Mouse (Mus musculus) T-helper 1 cell (primary cell): ENCODE measurements around the gene Piezo1.

Experiments
- in situ Hi-C: fragments of 300-600 bp; cut with MboI, MseI; formaldehyde crosslinking; loops from one replicate; pipeline ENCODE4 v1.15.1; 2025; ENCODE audit warnings: high pct_unique_total_duplicates

The Piezo1 gene

GRCm38 (mm10) chr8:122548331-122548730 is 2.8 kb downstream of the Piezo1 start:
- in situ Hi-C loops: no loop called here

DNA sequence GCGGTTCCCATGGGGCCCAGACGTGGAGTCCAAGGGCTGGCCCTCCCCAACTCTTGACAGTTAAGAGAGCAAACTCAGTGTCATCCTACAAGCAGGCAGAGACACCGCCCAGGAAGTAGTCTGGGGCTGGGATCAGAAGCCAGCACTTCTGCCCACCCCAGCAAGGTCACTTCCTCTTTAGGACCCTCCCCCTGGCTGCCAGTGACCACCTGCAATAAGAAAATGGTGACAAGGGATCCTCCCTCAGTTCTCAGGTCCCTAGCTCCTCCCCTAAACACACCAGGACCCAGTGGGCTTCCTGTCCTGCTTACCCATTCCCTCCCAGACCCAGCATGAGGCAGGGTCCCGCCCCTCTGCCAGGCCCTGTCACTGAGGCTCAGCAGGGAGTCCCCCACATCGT is 3.3 kb downstream of the Piezo1 start:
- in situ Hi-C loops: no loop called here

GRCm38 (mm10) chr8:122546811-122547453 is 4.2 kb downstream of the Piezo1 start:
- in situ Hi-C loops: no loop called here

DNA sequence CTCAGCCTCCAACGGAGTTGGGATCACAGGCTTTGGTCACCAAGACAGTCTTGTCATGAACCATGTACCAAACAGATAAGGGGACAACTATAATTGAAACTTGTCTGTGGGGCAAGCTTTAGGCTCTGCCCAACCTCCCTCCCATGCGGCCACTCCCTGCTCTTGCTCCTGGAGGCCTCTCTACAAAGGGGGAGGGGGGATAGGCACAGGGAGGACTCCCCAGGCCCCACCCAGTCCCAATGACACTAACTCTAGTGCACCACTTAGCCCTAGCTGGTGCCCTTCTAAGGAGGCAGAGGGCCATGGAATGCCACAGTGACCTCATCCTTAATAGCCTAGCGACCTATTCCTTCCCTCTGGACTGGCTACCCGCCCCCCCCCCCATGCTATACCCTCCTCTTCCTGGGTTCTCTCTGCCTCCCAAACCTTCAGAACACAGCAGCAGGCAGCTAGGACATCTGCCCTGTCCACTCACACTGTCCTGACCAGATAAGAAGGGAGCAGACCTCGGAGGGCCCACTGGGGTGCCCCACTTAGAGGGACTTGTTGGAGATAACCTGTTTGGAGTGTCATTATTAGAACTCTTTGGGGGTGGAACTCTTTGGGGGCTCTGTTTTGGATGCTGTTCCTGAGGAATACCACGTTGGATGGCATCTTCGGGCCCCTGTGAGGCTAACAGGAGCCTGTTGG is 4.9 kb downstream of the Piezo1 start:
- in situ Hi-C loops: no loop called here

DNA sequence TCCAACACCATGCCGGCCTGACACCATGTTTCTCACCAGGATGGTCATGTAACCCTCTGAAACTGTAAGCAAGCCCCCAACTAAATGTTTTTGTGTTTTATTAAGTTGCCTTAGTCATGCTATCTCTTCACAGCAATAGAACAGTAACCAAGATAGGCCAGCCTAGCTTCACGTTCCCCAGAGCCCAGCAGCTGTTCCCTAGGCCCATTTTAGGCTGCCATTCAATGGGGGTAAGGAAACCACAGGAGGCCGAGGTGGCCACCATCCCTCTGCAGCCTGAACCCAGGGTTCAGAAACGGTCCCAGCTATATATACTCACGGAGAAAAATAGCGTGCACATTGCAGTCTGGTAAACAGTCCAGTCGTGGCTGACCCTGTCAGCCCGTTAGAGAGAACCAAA is 7.0 kb downstream of the Piezo1 start:
- in situ Hi-C loops: no loop called here

DNA sequence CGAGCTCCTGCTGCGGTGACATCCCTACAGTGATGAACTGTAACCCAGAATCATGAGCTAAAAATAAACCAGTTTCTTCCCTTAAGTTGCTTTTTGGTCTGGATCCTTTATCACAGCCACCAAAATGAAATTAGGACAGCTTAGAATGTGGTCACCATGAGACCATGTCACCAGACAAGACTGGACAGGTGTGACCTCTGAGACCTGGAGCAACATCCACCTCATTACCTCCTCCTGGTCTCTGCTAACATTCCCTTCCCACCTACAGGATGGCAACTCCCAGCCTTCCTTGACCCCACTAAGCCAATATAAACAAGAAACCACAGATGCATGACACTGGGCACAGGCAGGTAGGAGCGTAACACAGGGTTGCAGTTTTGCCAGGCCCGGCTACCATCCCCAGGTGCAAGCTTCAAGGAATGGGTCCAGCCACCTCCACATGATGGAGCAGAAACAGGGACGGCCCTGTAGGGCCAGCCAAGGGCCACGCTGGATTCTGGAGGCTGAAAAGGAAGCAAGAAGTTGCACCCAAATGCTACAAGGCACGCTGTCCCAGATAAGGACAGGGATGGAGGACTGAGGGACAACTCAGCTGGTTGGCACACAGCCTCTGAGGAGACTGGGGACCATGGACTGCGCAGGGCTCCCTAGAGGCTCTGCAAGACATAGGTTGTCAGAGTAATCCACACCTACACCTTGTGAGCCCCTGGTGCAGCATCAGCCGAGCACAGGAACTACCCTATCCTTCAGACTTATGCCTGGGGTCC is 12.6 kb downstream of the Piezo1 start:
- in situ Hi-C loops: no loop called here

DNA sequence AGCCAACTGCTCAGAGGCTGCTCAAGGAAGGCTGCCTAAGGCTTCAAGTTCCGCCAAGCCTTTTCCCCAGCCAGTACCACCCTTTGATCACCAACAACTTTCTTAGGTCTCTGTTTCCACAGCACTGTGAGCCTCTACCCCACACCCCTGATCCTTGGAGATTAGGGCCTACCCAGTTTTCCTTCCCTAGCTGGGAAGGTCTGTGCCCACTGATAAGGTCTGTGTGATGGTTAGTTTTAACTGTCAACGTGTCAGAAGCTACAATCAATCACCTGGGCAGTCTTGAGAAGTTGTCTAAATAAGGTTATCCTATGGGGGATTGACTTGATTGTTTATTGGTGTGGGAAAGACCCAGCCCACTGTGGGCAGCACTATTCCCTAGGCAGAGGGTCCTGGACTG is 13.3 kb downstream of the Piezo1 start:
- in situ Hi-C loops: no loop called here

- in situ Hi-C loops: no loop called here
These were observed 14.1 kb downstream of the Piezo1 start for GRCm38 (mm10) chr8:122537033-122537432.

DNA sequence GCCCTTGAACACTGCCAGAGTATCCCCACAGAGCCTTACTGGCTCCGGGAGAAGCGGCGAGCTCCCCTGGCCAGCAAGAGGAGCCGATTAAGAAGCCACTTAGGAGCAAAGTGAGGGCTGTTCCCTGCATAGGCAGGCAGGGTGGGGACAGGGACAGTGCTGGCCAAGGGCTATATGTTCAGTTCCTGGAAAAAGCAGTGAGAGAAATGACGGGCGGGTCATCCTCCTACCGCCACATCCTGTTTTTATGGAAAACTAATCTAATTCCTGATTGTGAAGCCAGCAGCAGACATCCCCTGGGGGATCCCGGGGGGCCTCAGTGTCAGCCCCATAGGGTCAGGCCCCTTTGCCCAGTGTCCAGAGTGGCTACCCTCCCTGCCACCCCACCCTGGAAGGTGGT is 19.8 kb downstream of the Piezo1 start:
- in situ Hi-C loops: no loop called here

GRCm38 (mm10) chr8:122529159-122529558 is 22.0 kb downstream of the Piezo1 start:
- in situ Hi-C loops: loop anchor here (10.0 kb wide), 1 partner anchor 844 kb away; no protein-coding TSS in a partner anchor

- in situ Hi-C loops: loop anchor here (10.0 kb wide), 1 partner anchor 843 kb away; no protein-coding TSS in a partner anchor
These were observed 23.2 kb downstream of the Piezo1 start for GRCm38 (mm10) chr8:122527937-122528336.

DNA sequence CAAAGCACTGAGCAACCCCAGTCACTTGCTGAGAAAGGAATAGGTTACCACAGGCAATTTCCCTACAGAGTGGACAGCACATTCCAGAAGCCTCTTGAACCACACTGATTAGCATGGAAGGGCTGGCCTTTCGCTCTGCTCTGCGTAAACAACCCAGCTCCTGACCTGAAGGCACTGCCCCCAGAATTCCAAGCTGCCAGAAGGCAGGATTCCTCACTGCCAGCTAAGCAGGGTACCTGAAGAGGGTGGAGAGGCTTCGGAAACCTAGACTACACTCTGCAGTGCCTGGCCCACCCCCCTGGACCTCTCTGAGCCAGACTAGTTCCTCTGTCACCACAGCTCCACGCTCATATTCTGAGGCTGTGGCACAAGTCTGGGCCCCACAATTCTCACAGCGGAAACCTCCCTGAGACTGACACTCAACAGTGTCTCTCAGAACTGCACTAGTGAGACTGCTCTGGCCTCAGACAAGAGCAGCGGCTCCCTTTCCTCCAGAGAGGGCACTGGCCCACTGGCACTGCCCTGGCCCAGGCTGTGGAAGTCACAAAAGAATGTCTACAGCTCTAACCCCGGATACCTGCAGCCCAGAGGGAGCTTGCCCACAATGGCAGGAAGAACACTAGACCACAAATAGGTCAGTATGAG is 24.5 kb downstream of the Piezo1 start:
- in situ Hi-C loops: loop anchor here (10.0 kb wide), 1 partner anchor 842 kb away; no protein-coding TSS in a partner anchor

DNA sequence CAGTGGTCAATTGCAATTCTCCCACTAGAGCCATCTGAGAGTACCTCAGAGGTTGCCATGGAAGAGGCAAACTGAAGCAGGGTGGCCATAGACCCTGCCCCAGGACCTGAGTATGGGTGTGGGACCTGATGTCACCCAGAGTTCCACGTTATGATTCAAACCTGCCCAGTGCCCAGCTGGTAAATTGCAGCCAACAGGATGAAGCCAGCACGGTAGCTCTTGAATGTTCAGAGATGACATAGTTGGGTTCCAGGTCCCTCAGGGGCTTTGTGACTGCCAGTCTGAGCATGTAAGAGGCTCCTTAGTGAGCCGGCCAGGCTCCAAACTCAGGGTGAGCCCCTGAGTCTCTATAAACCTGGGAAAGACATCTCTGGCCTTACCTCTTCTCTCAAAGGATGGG is 25.0 kb downstream of the Piezo1 start:
- in situ Hi-C loops: loop anchor here (10.0 kb wide), 1 partner anchor 841 kb away; no protein-coding TSS in a partner anchor

GRCm38 (mm10) chr8:122525004-122525403 is 26.1 kb downstream of the Piezo1 start:
- in situ Hi-C loops: loop anchor here (10.0 kb wide), 1 partner anchor 840 kb away; no protein-coding TSS in a partner anchor

- in situ Hi-C loops: loop anchor here (10.0 kb wide), 1 partner anchor 840 kb away; no protein-coding TSS in a partner anchor
These were observed 26.6 kb downstream of the Piezo1 start for GRCm38 (mm10) chr8:122524506-122524905.

DNA sequence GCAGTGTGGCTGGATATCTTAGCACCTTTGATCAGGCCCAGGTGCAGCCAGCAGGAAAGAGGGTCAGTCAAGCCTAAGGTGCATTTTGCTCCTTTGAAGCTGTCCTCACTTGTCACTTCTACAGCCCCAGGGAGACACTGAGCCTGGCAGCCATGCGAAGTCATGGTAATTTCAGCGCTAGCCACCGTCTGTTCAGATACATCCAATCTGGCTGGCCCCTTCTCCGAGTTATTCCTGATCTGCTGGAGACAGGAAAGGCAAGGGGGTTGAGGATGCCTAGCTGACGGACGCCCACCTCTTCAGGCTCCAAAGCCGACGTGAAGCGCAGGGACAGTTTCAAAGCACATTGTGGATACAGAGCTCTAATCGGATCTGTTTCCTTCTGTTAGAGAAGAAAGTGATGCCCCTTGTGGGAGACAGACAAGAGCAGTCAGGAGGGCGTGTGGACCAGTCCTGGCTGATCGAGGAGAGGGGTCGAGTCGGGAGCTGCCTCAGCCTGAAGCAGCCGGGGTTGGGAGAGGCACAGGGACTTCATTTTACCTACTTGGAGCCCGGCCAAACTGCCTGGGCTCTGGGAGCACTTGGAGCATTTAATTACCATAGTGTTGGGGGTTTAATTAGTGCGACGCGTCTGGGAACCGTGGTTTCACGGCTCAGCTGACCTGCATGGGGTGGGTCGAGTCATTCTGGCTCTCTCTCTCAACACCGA is 27.3 kb downstream of the Piezo1 start:
- in situ Hi-C loops: loop anchor here (10.0 kb wide), 1 partner anchor 839 kb away; no protein-coding TSS in a partner anchor

GRCm38 (mm10) chr8:122522796-122523651 is 28.1 kb downstream of the Piezo1 start:
- in situ Hi-C loops: loop anchor here (10.0 kb wide), 1 partner anchor 838 kb away; no protein-coding TSS in a partner anchor

GRCm38 (mm10) chr8:122520611-122521010 is 30.5 kb downstream of the Piezo1 start:
- in situ Hi-C loops: loop anchor here (10.0 kb wide), 1 partner anchor 836 kb away; no protein-coding TSS in a partner anchor

- in situ Hi-C loops: no loop called here
These were observed 33.5 kb downstream of the Piezo1 start for GRCm38 (mm10) chr8:122517541-122518190.
